Comparison of ENCODE assay signal across 14 mouse cellular contexts in the genomic region with DNA sequence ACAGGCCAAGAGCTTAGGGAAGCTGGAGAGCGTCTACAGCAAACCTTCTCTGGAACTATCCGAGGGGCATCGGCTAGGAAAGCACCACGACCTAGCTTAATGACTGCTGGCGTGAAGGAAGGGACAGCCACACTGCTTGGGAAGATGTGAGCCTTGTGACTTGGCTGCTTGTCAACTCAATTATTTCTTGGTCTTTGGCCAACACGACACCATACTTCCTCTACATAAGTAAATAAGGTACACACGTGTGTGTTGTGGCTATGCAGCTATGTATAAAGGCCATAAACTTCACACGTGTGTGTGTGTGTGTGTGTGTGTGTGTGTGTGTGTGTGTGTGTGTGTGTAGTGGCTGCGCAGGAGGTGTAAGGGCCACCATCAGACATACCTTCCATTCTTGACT.
A peak's percentile ranks its signal among the peaks of the same experiment; 100 is the strongest.
DNase-seq lines count a peak whose midpoint lies in the region; ATAC-seq and TF ChIP-seq lines count a peak whose summit lies in the region.
"Had no signal": no experiment of that assay in that cellular context is flagged by ENCODE, and none has a peak within 500 bp of the region (broad histone marks: within the 10 kb centered on the region; RNA-seq: fewer than 3 reads in every experiment).

No protein-coding gene starts in this region.

- H3K27me3 ChIP-seq in embryonic facial prominence, embryonic 14.5 days (replicated peaks; ENCODE audit: control insufficient read depth, insufficient read depth, low read length): no peaks in the 10 kb centered on the region
- H3K27me3 ChIP-seq in embryonic facial prominence, embryonic 10.5 days (replicated peaks; ENCODE audit: low read depth, poor library complexity, severe bottlenecking): no peaks in the 10 kb centered on the region
- H3K27me3 ChIP-seq in MEL (ENCODE audit: control insufficient read depth in 1 of 2, insufficient read depth in 2 of 2, low read length in 2 of 2): no peaks in the 10 kb centered on the region
- H3K27me3 ChIP-seq: heart, embryonic 15.5 days; limb, embryonic 13.5 days; midbrain, embryonic 13.5 days had no signal

- TF ChIP-seq EP300 in MEL (IDR thresholded peaks at IDR 0.05; ENCODE audit: low read depth in 1 of 2, low read length in 2 of 2): no peak

- no peak for ATAC-seq in embryonic facial prominence, embryonic 14.5 days (ENCODE audit: low read depth)
- ATAC-seq: midbrain, embryonic 13.5 days had no signal

- TF ChIP-seq CTCF in MEL (IDR thresholded peaks at IDR 0.05 in 2 of 3, conservative IDR thresholded peaks at IDR 0.05 in 1 of 3; ENCODE audit: control insufficient read depth in 1 of 3, insufficient read depth in 1 of 3, low read depth in 2 of 3, low read length in 3 of 3, poor library complexity in 1 of 3, severe bottlenecking in 1 of 3): no peak

- peak; percentile 43 for DNase-seq in embryonic facial prominence, embryonic 14.5 days (ENCODE audit: low spot score)
- no peak for DNase-seq in embryonic facial prominence, embryonic 10.5 days (ENCODE audit: low spot score)
- peak; percentile 28 to 42 for DNase-seq in kidney, postnatal 4 days
- no peak for DNase-seq in kidney, adult 8-10 months
- peak; percentile 20 for DNase-seq in MEL (ENCODE audit: low read depth, low spot score)
- peak; percentile 58 for DNase-seq in lung, postnatal 10 days
- DNase-seq in thymus, adult 18-20 months: no peak
- DNase-seq in frontal cortex, postnatal 36 days (ENCODE audit: low spot score in 2 of 2): no peak
- DNase-seq: gastrocnemius, postnatal 14 days; thymus, postnatal 36 days had no signal

- no peak overlapping the region for H3K4me2 ChIP-seq in embryonic facial prominence, embryonic 14.5 days (ENCODE audit: low read depth, low read length)
- H3K4me2 ChIP-seq: heart, embryonic 15.5 days; limb, embryonic 13.5 days; midbrain, embryonic 13.5 days had no signal

- no peak overlapping the region for H3K9ac ChIP-seq in embryonic facial prominence, embryonic 14.5 days (ENCODE audit: low read depth, low read length)
- no peak overlapping the region for H3K9ac ChIP-seq in MEL (ENCODE audit: control insufficient read depth, low read depth, low read length, poor library complexity, severe bottlenecking)
- H3K9ac ChIP-seq: heart, embryonic 15.5 days; limb, embryonic 13.5 days; midbrain, embryonic 13.5 days had no signal

- TF ChIP-seq POLR2A in MEL (IDR thresholded peaks at IDR 0.05; ENCODE audit: control insufficient read depth in 1 of 2, insufficient read depth in 1 of 2, low read depth in 1 of 2, low read length in 2 of 2, poor library complexity in 1 of 2): no peak

- H3K4me3 ChIP-seq in embryonic facial prominence, embryonic 14.5 days (ENCODE audit: low read depth, low read length): no peak overlapping the region
- no peak overlapping the region for H3K4me3 ChIP-seq in embryonic facial prominence, embryonic 10.5 days
- H3K4me3 ChIP-seq in MEL (ENCODE audit: control insufficient read depth in 1 of 2, insufficient read depth in 1 of 2, low read depth in 2 of 2, low read length in 2 of 2): no peak overlapping the region
- H3K4me3 ChIP-seq: heart, embryonic 15.5 days; layer of hippocampus, adult 2 months; limb, embryonic 13.5 days; midbrain, embryonic 13.5 days had no signal

- H3K36me3 ChIP-seq in embryonic facial prominence, embryonic 14.5 days (ENCODE audit: control insufficient read depth, insufficient read depth, low read length): no peaks in the 10 kb centered on the region
- no peaks in the 10 kb centered on the region for H3K36me3 ChIP-seq in embryonic facial prominence, embryonic 10.5 days (replicated peaks)
- no peaks in the 10 kb centered on the region for H3K36me3 ChIP-seq in MEL (ENCODE audit: control insufficient read depth in 1 of 2, insufficient read depth in 2 of 2, low read length in 2 of 2)
- H3K36me3 ChIP-seq: heart, embryonic 15.5 days; limb, embryonic 13.5 days; midbrain, embryonic 13.5 days had no signal

- H3K9me3 ChIP-seq in embryonic facial prominence, embryonic 14.5 days (ENCODE audit: control insufficient read depth, low read length): no peaks in the 10 kb centered on the region
- H3K9me3 ChIP-seq in embryonic facial prominence, embryonic 10.5 days: no peaks in the 10 kb centered on the region
- H3K9me3 ChIP-seq in MEL (replicated peaks; ENCODE audit: insufficient read depth, low read length): no peaks in the 10 kb centered on the region
- H3K9me3 ChIP-seq: heart, embryonic 15.5 days; limb, embryonic 13.5 days; midbrain, embryonic 13.5 days had no signal

- H3K27ac ChIP-seq in embryonic facial prominence, embryonic 14.5 days (replicated peaks; ENCODE audit: low read depth, low read length): no peak overlapping the region
- no peak overlapping the region for H3K27ac ChIP-seq in embryonic facial prominence, embryonic 10.5 days (replicated peaks)
- no peak overlapping the region for H3K27ac ChIP-seq in MEL (ENCODE audit: control insufficient read depth, low read depth, low read length)
- H3K27ac ChIP-seq: heart, embryonic 15.5 days; layer of hippocampus, adult 2 months; limb, embryonic 13.5 days; midbrain, embryonic 13.5 days had no signal

- 75% methylated on average over 9 of the region's 9 CpGs for WGBS in embryonic facial prominence, embryonic 14.5 days
- 92% methylated on average over 9 of the region's 9 CpGs for WGBS in embryonic facial prominence, embryonic 10.5 days

- H3K79me2 ChIP-seq in MEL (ENCODE audit: control insufficient read depth, insufficient read depth, low read length, poor library complexity): no peaks in the 10 kb centered on the region

- TF ChIP-seq RAD21 in MEL (IDR thresholded peaks at IDR 0.05; ENCODE audit: low read depth, low read length): no peak

- H3K4me1 ChIP-seq in embryonic facial prominence, embryonic 14.5 days (ENCODE audit: control insufficient read depth, insufficient read depth, low read length): peaks cover 19% of the 10 kb centered on the region
- H3K4me1 ChIP-seq in embryonic facial prominence, embryonic 10.5 days: peaks cover 18% of the 10 kb centered on the region
- H3K4me1 ChIP-seq in MEL (ENCODE audit: control insufficient read depth in 1 of 2, insufficient read depth in 2 of 2, low read length in 2 of 2): no peaks in the 10 kb centered on the region

TF ChIP-seq in MEL, 35 proteins besides CTCF, POLR2A, EP300 and RAD21:
- TF ChIP-seq SIN3A (IDR thresholded peaks at IDR 0.05; ENCODE audit: low read length) (no peak), GATA1 (IDR thresholded peaks at IDR 0.05; ENCODE audit: low read depth, low read length) (no peak), TCF12 (IDR thresholded peaks at IDR 0.05; ENCODE audit: low read depth, low read length) (no peak), MXI1 (IDR thresholded peaks at IDR 0.05; ENCODE audit: low read depth, low read length) (no peak), BHLHE40 (IDR thresholded peaks at IDR 0.05; ENCODE audit: borderline replicate concordance, low read depth, low read length) (no peak)

Comparison
In these comparisons a context has a peak if more than half of its experiments do, and no peak if none do; other contexts are left out.
1. DNase-seq: peak in embryonic facial prominence, embryonic 14.5 days (single experiment), kidney, postnatal 4 days (2 of 2), MEL (single experiment) and lung, postnatal 10 days (single experiment); none in embryonic facial prominence, embryonic 10.5 days (single experiment), kidney, adult 8-10 months (0 of 2), thymus, adult 18-20 months (0 of 2) and frontal cortex, postnatal 36 days (0 of 2).